Comparison of ENCODE assay signal across 9 mouse cellular contexts in genomic region chr2:160717269-160717668, GRCm38 (mm10). TPM values are rescaled to one million over a fixed set of nuclear protein-coding genes. Genes with fewer than 3 reads are reported as not detected.
DNase-seq lines count a peak whose midpoint lies in the region; ATAC-seq and TF ChIP-seq lines count a peak whose summit lies in the region.
"Had no signal": no experiment of that assay in that cellular context is flagged by ENCODE, and none has a peak within 500 bp of the region (broad histone marks: within the 10 kb centered on the region; RNA-seq: fewer than 3 reads in every experiment).

No protein-coding gene starts in this region.

- 73% methylated on average over 5 of the region's 5 CpGs for WGBS in forebrain, postnatal 0 days
- WGBS in forebrain, embryonic 11.5 days, result 77% methylated on average over 5 of the region's 5 CpGs
- WGBS in midbrain, embryonic 14.5 days, result 74% methylated on average over 5 of the region's 5 CpGs
- 75% methylated on average over 5 of the region's 5 CpGs for WGBS in midbrain, embryonic 16.5 days
- 65% methylated on average over 5 of the region's 5 CpGs for WGBS in liver, embryonic 14.5 days (ENCODE audit: insufficient replicate concordance)
- WGBS in midbrain, embryonic 15.5 days, result 76% methylated on average over 5 of the region's 5 CpGs

- no peaks in the 10 kb centered on the region for H3K4me1 ChIP-seq in forebrain, postnatal 0 days (ENCODE audit: insufficient read depth)
- no peaks in the 10 kb centered on the region; the same call in 1 of the 2 replicates for H3K4me1 ChIP-seq in forebrain, embryonic 11.5 days (replicated peaks; ENCODE audit: control insufficient read depth, insufficient read depth, low read length)
- no peaks in the 10 kb centered on the region for H3K4me1 ChIP-seq in midbrain, embryonic 14.5 days (ENCODE audit: control insufficient read depth, insufficient read depth, low read length)
- H3K4me1 ChIP-seq in midbrain, embryonic 16.5 days (ENCODE audit: control insufficient read depth, insufficient read depth, low read length), result no peaks in the 10 kb centered on the region
- no peaks in the 10 kb centered on the region for H3K4me1 ChIP-seq in liver, embryonic 14.5 days (replicated peaks; ENCODE audit: control insufficient read depth in 2 of 2, insufficient read depth in 2 of 2, low read length in 1 of 2)
- H3K4me1 ChIP-seq in midbrain, embryonic 15.5 days, result no peaks in the 10 kb centered on the region

- no peak for TF ChIP-seq EP300 in liver, embryonic 14.5 days (IDR thresholded peaks at IDR 0.05; ENCODE audit: low read depth)

- H3K9me3 ChIP-seq in forebrain, postnatal 0 days (ENCODE audit: low read length), result no peaks in the 10 kb centered on the region
- no peaks in the 10 kb centered on the region for H3K9me3 ChIP-seq in forebrain, embryonic 11.5 days (ENCODE audit: control insufficient read depth, low read length)
- no peaks in the 10 kb centered on the region for H3K9me3 ChIP-seq in midbrain, embryonic 14.5 days (ENCODE audit: control insufficient read depth, low read length)
- H3K9me3 ChIP-seq in midbrain, embryonic 16.5 days (replicated peaks; ENCODE audit: control insufficient read depth, low read length, poor library complexity, severe bottlenecking), result no peaks in the 10 kb centered on the region
- no peaks in the 10 kb centered on the region for H3K9me3 ChIP-seq in liver, embryonic 14.5 days (ENCODE audit: control insufficient read depth, low read length)
- no peaks in the 10 kb centered on the region for H3K9me3 ChIP-seq in midbrain, embryonic 15.5 days

- no peak overlapping the region for H3K4me3 ChIP-seq in forebrain, postnatal 0 days (ENCODE audit: low read depth, low read length)
- no peak overlapping the region for H3K4me3 ChIP-seq in forebrain, embryonic 11.5 days (ENCODE audit: low read depth, low read length)
- no peak overlapping the region for H3K4me3 ChIP-seq in midbrain, embryonic 14.5 days (replicated peaks; ENCODE audit: low read depth, low read length)
- H3K4me3 ChIP-seq in midbrain, embryonic 16.5 days (ENCODE audit: low read depth, low read length), result no peak overlapping the region
- no peak overlapping the region for H3K4me3 ChIP-seq in liver, embryonic 14.5 days (ENCODE audit: insufficient read depth in 1 of 2, low read depth in 2 of 2, low read length in 2 of 2)
- H3K4me3 ChIP-seq in midbrain, embryonic 15.5 days, result no peak overlapping the region
- H3K4me3 ChIP-seq: myocyte had no signal

- H3K9ac ChIP-seq in forebrain, postnatal 0 days, result no peak overlapping the region
- H3K9ac ChIP-seq in forebrain, embryonic 11.5 days (ENCODE audit: low read length), result no peak overlapping the region
- H3K9ac ChIP-seq in midbrain, embryonic 14.5 days (replicated peaks; ENCODE audit: low read length), result no peak overlapping the region
- no peak overlapping the region for H3K9ac ChIP-seq in midbrain, embryonic 16.5 days (ENCODE audit: low read depth, low read length)
- H3K9ac ChIP-seq in liver, embryonic 14.5 days (replicated peaks), result no peak overlapping the region
- H3K9ac ChIP-seq in midbrain, embryonic 15.5 days, result no peak overlapping the region

- H3K36me3 ChIP-seq in forebrain, postnatal 0 days (ENCODE audit: insufficient read depth), result peaks cover 71% of the 10 kb centered on the region
- H3K36me3 ChIP-seq in forebrain, embryonic 11.5 days (ENCODE audit: control insufficient read depth, insufficient read depth, low read length), result peaks cover 30% of the 10 kb centered on the region
- peaks cover 91% of the 10 kb centered on the region for H3K36me3 ChIP-seq in midbrain, embryonic 14.5 days (ENCODE audit: control insufficient read depth, insufficient read depth, low read length)
- H3K36me3 ChIP-seq in midbrain, embryonic 16.5 days (ENCODE audit: control insufficient read depth, insufficient read depth, low read length), result peaks cover 38% of the 10 kb centered on the region
- peaks cover 92% of the 10 kb centered on the region for H3K36me3 ChIP-seq in liver, embryonic 14.5 days (replicated peaks; ENCODE audit: control insufficient read depth, insufficient read depth, low read depth)
- peaks cover 68% of the 10 kb centered on the region for H3K36me3 ChIP-seq in midbrain, embryonic 15.5 days (replicated peaks)

- no peaks in the 10 kb centered on the region for H3K27me3 ChIP-seq in forebrain, postnatal 0 days (ENCODE audit: insufficient read depth, low read length)
- H3K27me3 ChIP-seq in forebrain, embryonic 11.5 days (ENCODE audit: control insufficient read depth, insufficient read depth, low read length), result no peaks in the 10 kb centered on the region
- no peaks in the 10 kb centered on the region for H3K27me3 ChIP-seq in midbrain, embryonic 14.5 days (ENCODE audit: control insufficient read depth, insufficient read depth, low read length)
- no peaks in the 10 kb centered on the region for H3K27me3 ChIP-seq in midbrain, embryonic 16.5 days (ENCODE audit: control insufficient read depth, insufficient read depth, low read depth, low read length)
- H3K27me3 ChIP-seq in liver, embryonic 14.5 days (ENCODE audit: control insufficient read depth, insufficient read depth, low read length), result no peaks in the 10 kb centered on the region
- H3K27me3 ChIP-seq in midbrain, embryonic 15.5 days (replicated peaks), result no peaks in the 10 kb centered on the region

- TF ChIP-seq CTCF in forebrain, postnatal 0 days (IDR thresholded peaks at IDR 0.05; ENCODE audit: low read depth), result peak; percentile 77
- TF ChIP-seq CTCF in liver, embryonic 14.5 days (IDR thresholded peaks at IDR 0.05; ENCODE audit: low read depth), result peak; percentile 75

- no peak overlapping the region for H3K4me2 ChIP-seq in forebrain, postnatal 0 days (ENCODE audit: low read depth)
- H3K4me2 ChIP-seq in forebrain, embryonic 11.5 days (ENCODE audit: low read depth, low read length, severe bottlenecking), result no peak overlapping the region
- H3K4me2 ChIP-seq in midbrain, embryonic 14.5 days (ENCODE audit: low read length), result no peak overlapping the region
- no peak overlapping the region for H3K4me2 ChIP-seq in midbrain, embryonic 16.5 days (ENCODE audit: low read length)
- no peak overlapping the region for H3K4me2 ChIP-seq in liver, embryonic 14.5 days (ENCODE audit: low read depth)
- no peak overlapping the region for H3K4me2 ChIP-seq in midbrain, embryonic 15.5 days

- H3K27ac ChIP-seq in forebrain, postnatal 0 days (ENCODE audit: low read depth, low read length), result no peak overlapping the region
- H3K27ac ChIP-seq in forebrain, embryonic 11.5 days (ENCODE audit: low read depth, low read length), result no peak overlapping the region
- H3K27ac ChIP-seq in midbrain, embryonic 14.5 days (replicated peaks; ENCODE audit: low read depth, low read length), result no peak overlapping the region
- no peak overlapping the region for H3K27ac ChIP-seq in midbrain, embryonic 16.5 days (ENCODE audit: low read length)
- H3K27ac ChIP-seq in liver, embryonic 14.5 days, result no peak overlapping the region
- H3K27ac ChIP-seq in midbrain, embryonic 15.5 days, result no peak overlapping the region

- ATAC-seq in forebrain, postnatal 0 days, result no peak
- no peak for ATAC-seq in forebrain, embryonic 11.5 days (replicated peaks; ENCODE audit: low FRiP score)
- no peak for ATAC-seq in midbrain, embryonic 14.5 days (ENCODE audit: low FRiP score, low TSS enrichment)
- ATAC-seq in midbrain, embryonic 16.5 days, result no peak
- ATAC-seq in liver, embryonic 14.5 days (ENCODE audit: insufficient read depth), result no peak
- no peak for ATAC-seq in midbrain, embryonic 15.5 days (replicated peaks)

- peak; percentile 67 for DNase-seq in forebrain, postnatal 0 days
- no peak for DNase-seq in forebrain, embryonic 11.5 days (ENCODE audit: low spot score)
- peak; percentile 82 for DNase-seq in midbrain, embryonic 14.5 days
- DNase-seq in c-Kit-positive CD71-positive TER-119-negative erythroid progenitor cells, embryonic 14.5 days (ENCODE audit: low read depth), result peak; percentile 48
- peak; percentile 29 to 34 (median 31) for DNase-seq in liver, embryonic 14.5 days (ENCODE audit: low read depth in 3 of 3, low spot score in 3 of 3)
- DNase-seq in left cerebral cortex, adult 8-10 months (ENCODE audit: low spot score in 2 of 2), result no peak

RNA-seq across cellular contexts. Expression of gene Plcg1, which starts 13.8 kb away (rescaled TPM):
- total RNA-seq in forebrain, postnatal 0 days (2014; rRNA removed), result 119 and 139 TPM in 2 replicates
- polyA plus RNA-seq in forebrain, postnatal 0 days (2015; fragmentation: Nextera tagmentation; extraction: Ambion mirVana), result 36.9 and 48.2 TPM in 2 replicates
- polyA plus RNA-seq in forebrain, embryonic 11.5 days (2014; fragmentation: Nextera tagmentation; extraction: Ambion mirVana), result 80.7 and 80.8 TPM in 2 replicates
- 51.7 and 68.8 TPM in 2 replicates for polyA plus RNA-seq in midbrain, embryonic 14.5 days (2014; fragmentation: Nextera tagmentation; extraction: Ambion mirVana)
- 52.1 and 57.3 TPM in 2 replicates for polyA plus RNA-seq in midbrain, embryonic 16.5 days (2015; fragmentation: Nextera tagmentation; extraction: Ambion mirVana)
- polyA plus RNA-seq in liver, embryonic 14.5 days (2012; rRNA removed), result 4.2 and 5.4 TPM in 2 replicates
- 3.3 and 3.9 TPM in 2 replicates for polyA plus RNA-seq in liver, embryonic 14.5 days (2014; fragmentation: Nextera tagmentation; extraction: Ambion mirVana)
- 100 to 1,000 TPM; 103 to 121 (median 114) TPM for total RNA-seq in left cerebral cortex, adult 8-10 months (2022)
- 64.3 and 68.4 TPM in 2 replicates for polyA plus RNA-seq in midbrain, embryonic 15.5 days (2015; fragmentation: Nextera tagmentation; extraction: Ambion mirVana)

Comparison
In these comparisons a context has a peak if more than half of its experiments do, and no peak if none do; other contexts are left out.
1. DNase-seq: peak in forebrain, postnatal 0 days (single experiment), midbrain, embryonic 14.5 days (single experiment), c-Kit-positive CD71-positive TER-119-negative erythroid progenitor cells, embryonic 14.5 days (single experiment) and liver, embryonic 14.5 days (3 of 3); none in forebrain, embryonic 11.5 days (single experiment) and left cerebral cortex, adult 8-10 months (0 of 2).